In genomic region chr1:155097354-155097753, GRCm38 (mm10) we compare ENCODE assay signal across 8 mouse cellular contexts. TPM values are rescaled to one million over a fixed set of nuclear protein-coding genes. Genes with fewer than 3 reads are reported as not detected.
DNase-seq lines count a peak whose midpoint lies in the region; ATAC-seq and TF ChIP-seq lines count a peak whose summit lies in the region.

No protein-coding gene starts in this region.

- no peak overlapping the region for H3K27ac ChIP-seq in neural tube, embryonic 11.5 days (ENCODE audit: low read depth, low read length)
- peak overlapping the region; percentile 89 for H3K27ac ChIP-seq in small intestine, adult 2 months (ENCODE audit: insufficient read depth, low read depth, low read length)

- no peaks in the 10 kb centered on the region for H3K36me3 ChIP-seq in neural tube, embryonic 11.5 days (ENCODE audit: control insufficient read depth, insufficient read depth, low read length)
- peaks cover 22% of the 10 kb centered on the region for H3K36me3 ChIP-seq in erythroblast, embryonic 14.5 days (ENCODE audit: control insufficient read depth)
- 0 out of 2 replicates have a peak, but pooled peaks cover 1% of the 10 kb centered on the region for H3K36me3 ChIP-seq in small intestine, adult 2 months (ENCODE audit: control insufficient read depth, insufficient read depth, low read length)

- H3K9ac ChIP-seq in neural tube, embryonic 11.5 days (ENCODE audit: low read length) = peak overlapping the region; percentile 99

- ATAC-seq in neural tube, embryonic 11.5 days (ENCODE audit: insufficient read depth, low FRiP score, low TSS enrichment) = no peak

- H3K4me2 ChIP-seq in neural tube, embryonic 11.5 days (ENCODE audit: low read depth) = peak overlapping the region; percentile 84

- peak overlapping the region; percentile 98 for H3K4me3 ChIP-seq in neural tube, embryonic 11.5 days (ENCODE audit: low read depth, low read length)
- H3K4me3 ChIP-seq in erythroblast, embryonic 14.5 days (replicated peaks) = peak overlapping the region; percentile 100
- H3K4me3 ChIP-seq in small intestine, adult 2 months (ENCODE audit: low read depth, low read length) = peak overlapping the region; percentile 41; the same call in 1 of the 2 replicates

- no peak for DNase-seq in neural tube, embryonic 11.5 days (ENCODE audit: low spot score)
- DNase-seq in neural tube, embryonic 10.5 days (ENCODE audit: extremely low spot score, low spot score) = no peak
- DNase-seq in liver = peak; percentile 86
- DNase-seq in thymus, adult 18-20 months = no peak
- no peak for DNase-seq in right cerebral cortex, adult 2 months (ENCODE audit: low spot score in 2 of 2)
- no peak for DNase-seq in cerebellum, postnatal 10 days

- no peak for TF ChIP-seq POLR2A in small intestine, adult 2 months (IDR thresholded peaks at IDR 0.05; ENCODE audit: low read depth, low read length)

- WGBS in neural tube, embryonic 11.5 days = 35% methylated on average over 6 of the region's 6 CpGs
- WGBS in small intestine, adult 2 months = 8% methylated on average over 6 of the region's 6 CpGs

- H3K4me1 ChIP-seq in neural tube, embryonic 11.5 days (ENCODE audit: control insufficient read depth, insufficient read depth, low read length) = peaks cover 19% of the 10 kb centered on the region
- peaks cover 29% of the 10 kb centered on the region for H3K4me1 ChIP-seq in erythroblast, embryonic 14.5 days (ENCODE audit: control insufficient read depth)
- peaks cover 18% of the 10 kb centered on the region; the same call in 1 of the 2 replicates for H3K4me1 ChIP-seq in small intestine, adult 2 months (ENCODE audit: control insufficient read depth, insufficient read depth, insufficient read length, low read length)

- H3K27me3 ChIP-seq in neural tube, embryonic 11.5 days (ENCODE audit: control insufficient read depth, insufficient read depth, low read length) = no peaks in the 10 kb centered on the region
- no peaks in the 10 kb centered on the region for H3K27me3 ChIP-seq in erythroblast, embryonic 14.5 days (ENCODE audit: control insufficient read depth)
- H3K27me3 ChIP-seq in small intestine, adult 2 months (ENCODE audit: control insufficient read depth, insufficient read depth, low read length) = no peaks in the 10 kb centered on the region

- no peak for TF ChIP-seq CTCF in small intestine, adult 2 months (IDR thresholded peaks at IDR 0.05; ENCODE audit: extremely low read depth, insufficient read length, insufficient replicate concordance, low read depth, low read length)

- H3K9me3 ChIP-seq in neural tube, embryonic 11.5 days (ENCODE audit: control insufficient read depth, low read length) = no peaks in the 10 kb centered on the region
- H3K9me3 ChIP-seq in erythroblast, embryonic 14.5 days (ENCODE audit: control insufficient read depth, low read length) = no peaks in the 10 kb centered on the region

RNA-seq across cellular contexts. Expression of gene Ier5, which starts 2.1 kb away (rescaled TPM):
- polyA plus RNA-seq in neural tube, embryonic 11.5 days (2014; fragmentation: Nextera tagmentation; extraction: Ambion mirVana) = 17.3 and 19.3 TPM in 2 replicates
- polyA plus RNA-seq in erythroblast, embryonic 14.5 days (2012) = 7.6 and 7.7 TPM in 2 replicates
- polyA plus RNA-seq in small intestine, adult 2 months (2012; rRNA removed) = 25.4 and 63.9 TPM in 2 replicates

RNA-seq across cellular contexts. Expression of gene Mr1, which starts 49.3 kb away (rescaled TPM):
- 0.37 and 1.2 TPM in 2 replicates for polyA plus RNA-seq in neural tube, embryonic 11.5 days (2014; fragmentation: Nextera tagmentation; extraction: Ambion mirVana)
- polyA plus RNA-seq in erythroblast, embryonic 14.5 days (2012) = not detected in 2 replicates
- polyA plus RNA-seq in small intestine, adult 2 months (2012; rRNA removed) = 0.47 and 0.66 TPM in 2 replicates

Comparison
In these comparisons a context has a peak if more than half of its experiments do, and no peak if none do; other contexts are left out.
1. H3K4me3 ChIP-seq: peak in every context shown above with its lines; median percentile 100 in erythroblast, embryonic 14.5 days; 98 in neural tube, embryonic 11.5 days; 41 in small intestine, adult 2 months.